Mouse (Mus musculus): Measurements from ENCODE around the gene Sox6. TPM values are rescaled to one million over a fixed set of nuclear protein-coding genes. Genes with fewer than 3 reads are reported as not detected.

The Sox6 gene
- total and polyA plus RNA-seq, 3 experiments: 0.09 to 1.3 (median 0.90) TPM

- H3K27ac ChIP-seq (ENCODE audit: insufficient read depth, low read depth): no peak overlapping the region
- H3K9me3 ChIP-seq (replicated peaks; ENCODE audit: low read length): no peaks in the 10 kb centered on the region
- in situ Hi-C loops (cut with MboI; ENCODE audit: low pct_ligation_motif_present, low pct_unique_long_range_greater_than_20kb, low sequenced_read_pairs) (no loop called here), dilution Hi-C loops (cut with MboI; ENCODE audit: extremely low pct_ligation_motif_present, extremely low pct_unique_long_range_greater_than_20kb, low sequenced_read_pairs) (no loop called here)
- H3K4me3 ChIP-seq (replicated peaks in 1 of 3; ENCODE audit: low read depth in 2 of 3, low read length in 2 of 3, poor library complexity in 1 of 3): no peak overlapping the region
- H3K4me2 ChIP-seq (ENCODE audit: insufficient read depth, low read depth, poor library complexity, severe bottlenecking): no peak overlapping the region
- no peaks in the 10 kb centered on the region for H3K27me3 ChIP-seq (replicated peaks)
- H3K4me1 ChIP-seq (ENCODE audit: control insufficient read depth in 1 of 2, insufficient read depth in 2 of 2): no peaks in the 10 kb centered on the region
- no peak for DNase-seq (ENCODE audit: extremely low read depth)
- TF ChIP-seq ZC3H11A (IDR thresholded peaks at IDR 0.05; ENCODE audit: low read depth, low read length) (no peak), TBP (conservative IDR thresholded peaks at IDR 0.05; ENCODE audit: low read depth, low read length) (no peak), HCFC1 (IDR thresholded peaks at IDR 0.05; ENCODE audit: low read depth, low read length) (no peak), MXI1 (IDR thresholded peaks at IDR 0.05; ENCODE audit: low read depth, low read length) (no peak), RAD21 (IDR thresholded peaks at IDR 0.05; ENCODE audit: low read depth, low read length) (no peak), CTCF (conservative IDR thresholded peaks at IDR 0.05 in 1 of 2, IDR thresholded peaks at IDR 0.05 in 1 of 2; ENCODE audit: low read depth in 2 of 2, low read length in 2 of 2) (no peak), SIN3A (IDR thresholded peaks at IDR 0.05; ENCODE audit: low read length) (no peak), GABPA (IDR thresholded peaks at IDR 0.05; ENCODE audit: insufficient replicate concordance, low read depth, low read length) (no peak), TCF12 (IDR thresholded peaks at IDR 0.05; ENCODE audit: low read depth, low read length) (no peak), JUN (IDR thresholded peaks at IDR 0.05; ENCODE audit: insufficient read depth, low read depth, low read length) (no peak), NELFE (IDR thresholded peaks at IDR 0.05; ENCODE audit: low read depth, low read length) (no peak)
- no peaks in the 10 kb centered on the region for H3K36me3 ChIP-seq (replicated peaks in 1 of 2; ENCODE audit: control insufficient read depth in 1 of 2, insufficient read depth in 1 of 2, low read length in 1 of 2)
- H3K9ac ChIP-seq (ENCODE audit: insufficient read depth, low read depth): no peak overlapping the region
- no peaks in the 10 kb centered on the region for H3K79me2 ChIP-seq (replicated peaks; ENCODE audit: control insufficient read depth, extremely low read depth, insufficient read depth, poor library complexity, severe bottlenecking)
Observed at GRCm38 (mm10) chr7:115789116-115789823, 249.3 kb downstream of the Sox6 start.

- Histone ChIP-seq H3K4me3 (replicated peaks in 1 of 3; ENCODE audit: low read depth in 2 of 3, low read length in 2 of 3, poor library complexity in 1 of 3) (no peak overlapping the region), H3K36me3 (replicated peaks in 1 of 2; ENCODE audit: control insufficient read depth in 1 of 2, insufficient read depth in 1 of 2, low read length in 1 of 2) (no peaks in the 10 kb centered on the region)
- in situ Hi-C loops (cut with MboI; ENCODE audit: low pct_ligation_motif_present, low pct_unique_long_range_greater_than_20kb, low sequenced_read_pairs): no loop called here
Observed at GRCm38 (mm10) chr7:115783982-115784917, 254.3 kb downstream of the Sox6 start.

More at GRCm38 (mm10) chr7:115783982-115784917, 254.3 kb downstream of the Sox6 start:
- TF ChIP-seq MAFK (IDR thresholded peaks at IDR 0.05; ENCODE audit: insufficient replicate concordance, low read length): no peak
- dilution Hi-C loops (cut with MboI; ENCODE audit: extremely low pct_ligation_motif_present, extremely low pct_unique_long_range_greater_than_20kb, low sequenced_read_pairs): no loop called here
- Histone ChIP-seq H3K9me3 (replicated peaks; ENCODE audit: low read length) (no peaks in the 10 kb centered on the region), H3K4me1 (ENCODE audit: control insufficient read depth in 1 of 2, insufficient read depth in 2 of 2) (peaks cover 0 to 5% of the 10 kb centered on the region in 2 experiments; a peak in 1 of 4 replicates), H3K27ac (ENCODE audit: insufficient read depth, low read depth) (no peak overlapping the region), H3K79me2 (replicated peaks; ENCODE audit: control insufficient read depth, extremely low read depth, insufficient read depth, poor library complexity, severe bottlenecking) (no peaks in the 10 kb centered on the region), H3K27me3 (replicated peaks) (no peaks in the 10 kb centered on the region), H3K4me2 (ENCODE audit: insufficient read depth, low read depth, poor library complexity, severe bottlenecking) (no peak overlapping the region), H3K9ac (ENCODE audit: insufficient read depth, low read depth) (no peak overlapping the region)
- DNase-seq (ENCODE audit: extremely low read depth): no peak
